Mouse (Mus musculus) cerebellum, postnatal 4 days (tissue): ENCODE measurements at regions not wholly inside any gene's neighbourhood (a gene's known extent, or its start where the extent isn't known, plus 50 kb on each side); places are given as distances from the start of the nearest gene placed in this dataset.
"Not testable (repeated sequence)": the region's sequence is repeated elsewhere in the genome, so short reads cannot be mapped to it uniquely, and the experiment has no call there.

Experiments
- DNase-seq, 2 experiments: peaks; one replicate each; pipeline ENCODE4 v3.0.0; 2022; ENCODE audit warnings: low spot score in 2 of 2, mixed read lengths in 1 of 2

- no peak for DNase-seq
These were observed 135.7 kb upstream of the Tlr4 start for GRCm38 (mm10) chr4:66691598-66692220.

GRCm38 (mm10) chr4:66693982-66694578, 133.3 kb upstream of the Tlr4 start:
- no peak for DNase-seq

- DNase-seq, result peak in 1 of 2 experiments; percentile 30
These were observed 111.3 kb upstream of the Tlr4 start for GRCm38 (mm10) chr4:66715821-66716760.

- DNase-seq, result no peak
These were observed 90.0 kb upstream of the Tlr4 start for GRCm38 (mm10) chr4:66737407-66737806.

- DNase-seq, result not testable (repeated sequence)
These were observed 84.0 kb upstream of the Tlr4 start for GRCm38 (mm10) chr4:66743421-66743820.

- peak; percentile 51 to 73 for DNase-seq
These were observed 58.6 kb upstream of the Tlr4 start for GRCm38 (mm10) chr4:66768762-66769161.
